Mouse (Mus musculus) heart, adult 2 months (tissue): ENCODE data around the gene AC124502.3.

Source experiments
- CTCF ChIP-seq: fragments of 200-600 bp; IDR thresholded peaks from 2 replicates; pipeline ENCODE4 v1.8.1; 2022; ENCODE audit warnings: antibody characterized with exemption, mild to moderate bottlenecking, moderate library complexity
- POLR2A ChIP-seq: fragments of 200-500 bp; IDR thresholded peaks from 2 replicates; pipeline ENCODE4 v1.6.1; 2011; ENCODE audit warnings: mild to moderate bottlenecking, low read depth, low read length, control low read depth; ENCODE audit not compliant: insufficient read depth

DNA sequence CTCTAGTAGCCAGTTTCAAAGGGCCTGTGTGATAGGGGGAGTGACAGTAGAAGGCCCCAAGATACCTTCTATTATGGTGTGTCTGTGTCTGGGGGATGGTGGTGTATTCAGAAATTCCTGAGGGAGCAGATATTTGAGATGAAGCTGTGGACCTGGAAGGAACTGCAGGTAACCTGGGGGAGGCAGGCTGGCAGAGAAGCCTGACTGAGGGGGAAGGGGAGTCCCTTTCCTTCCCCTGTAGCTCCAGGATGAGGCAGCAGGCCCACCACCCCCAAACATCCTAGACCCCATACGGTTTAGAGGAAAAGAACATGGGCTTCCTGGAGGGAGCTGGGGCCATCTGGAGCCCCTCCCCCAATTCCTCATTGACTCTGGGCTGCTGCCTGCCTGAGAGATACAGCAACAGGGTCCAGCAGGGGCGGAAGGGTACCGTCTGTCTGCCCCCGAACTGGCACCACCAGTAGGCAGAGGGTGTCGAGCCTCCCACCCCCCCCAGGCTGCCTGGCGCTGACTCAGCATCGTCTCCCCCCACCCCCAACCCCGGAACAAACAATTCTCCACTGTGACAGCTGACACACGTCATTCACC lies 57.3 kb downstream of the AC124502.3 start:
- no peak for TF ChIP-seq CTCF
- no peak for TF ChIP-seq POLR2A
